Mouse (Mus musculus) heart, embryonic 16.5 days (tissue): Measurements from ENCODE around the gene Nploc4. TPM values are rescaled to one million over a fixed set of nuclear protein-coding genes. Genes with fewer than 3 reads are reported as not detected.

ENCODE experiments used
- ATAC-seq: fragments of 200-750 bp; cut with Nextera tagmentation; replicated peaks from 2 replicates; pipeline ENCODE4 v1.8.0; 2017; ENCODE audit warnings: moderate number of reproducible peaks; ENCODE audit not compliant: insufficient read depth, low FRiP score; ENCODE audit errors: extremely low read depth
- H3K27ac ChIP-seq: fragments of 300-500 bp; sonication (generic); 2 replicates; pipeline ENCODE4 v1.5.1; 2014; ENCODE audit warnings: mild to moderate bottlenecking, low read length, control low read depth, moderate library complexity
- H3K27me3 ChIP-seq: fragments of 300-500 bp; sonication (generic); 2 replicates; pipeline ENCODE4 v1.6.1; 2014; ENCODE audit warnings: low read length, mixed read lengths; ENCODE audit not compliant: control insufficient read depth, insufficient read depth
- H3K36me3 ChIP-seq: fragments of 300-500 bp; sonication (generic); 2 replicates; pipeline ENCODE4 v1.6.1; 2014; ENCODE audit not compliant: control insufficient read depth, insufficient read depth
- H3K4me1 ChIP-seq: fragments of 300-500 bp; sonication (generic); 2 replicates; pipeline ENCODE4 v1.6.1; 2014; ENCODE audit warnings: low read length, mixed read lengths; ENCODE audit not compliant: control insufficient read depth, insufficient read depth
- H3K4me2 ChIP-seq: fragments of 300-500 bp; sonication (generic); 2 replicates; pipeline ENCODE4 v1.6.1; 2014; ENCODE audit warnings: low read depth, mild to moderate bottlenecking, control low read depth, low read length
- H3K4me3 ChIP-seq: fragments of 300-500 bp; sonication (generic); 2 replicates; pipeline ENCODE4 v1.5.1; 2014; ENCODE audit warnings: mild to moderate bottlenecking, control low read depth, low read length
- H3K9ac ChIP-seq: fragments of 300-500 bp; sonication (generic); 2 replicates; pipeline ENCODE4 v1.6.1; 2014; ENCODE audit warnings: low read length, control low read depth
- H3K9me3 ChIP-seq: fragments of 300-500 bp; sonication (generic); replicated peaks from 2 replicates; pipeline ENCODE4 v1.6.1; 2016; ENCODE audit warnings: low read length; ENCODE audit not compliant: control insufficient read depth
- WGBS: fragments of 180-500 bp; shearing (Covaris S2); extraction: QIAGEN DNeasy Blood & Tissue Kit; methylation state at CpG from one replicate; pipeline ENCODE4 v1.1.7; 2014; 5-methylcytosine and 5-hydroxymethylcytosine counted together
- polyA plus RNA-seq: library from polyadenylated mRNA; unstranded; fragments of >200 nt; fragmentation: Nextera tagmentation; extraction: Ambion mirVana; gene quantifications from 2 replicates; pipeline ENCODE4 v1.2.1, GENCODE M21; 2015

Nploc4 gene
- polyA plus RNA-seq, 1 experiment from 2014 or later = 26.7 TPM

- Histone ChIP-seq H3K27ac (no peak overlapping the region), H3K9me3 (no peaks in the 10 kb centered on the region), H3K4me3 (no peak overlapping the region), H3K4me2 (no peak overlapping the region), H3K27me3 (no peaks in the 10 kb centered on the region), H3K36me3 (no peaks in the 10 kb centered on the region), H3K9ac (no peak overlapping the region), H3K4me1 (peaks cover 5% of the 10 kb centered on the region)
- WGBS = 46% methylated on average over 3 of the region's 3 CpGs
- ATAC-seq = no peak
Measured at GRCm38 (mm10) chr11:120452246-120452645, 14.7 kb upstream of the Nploc4 start.

DNA sequence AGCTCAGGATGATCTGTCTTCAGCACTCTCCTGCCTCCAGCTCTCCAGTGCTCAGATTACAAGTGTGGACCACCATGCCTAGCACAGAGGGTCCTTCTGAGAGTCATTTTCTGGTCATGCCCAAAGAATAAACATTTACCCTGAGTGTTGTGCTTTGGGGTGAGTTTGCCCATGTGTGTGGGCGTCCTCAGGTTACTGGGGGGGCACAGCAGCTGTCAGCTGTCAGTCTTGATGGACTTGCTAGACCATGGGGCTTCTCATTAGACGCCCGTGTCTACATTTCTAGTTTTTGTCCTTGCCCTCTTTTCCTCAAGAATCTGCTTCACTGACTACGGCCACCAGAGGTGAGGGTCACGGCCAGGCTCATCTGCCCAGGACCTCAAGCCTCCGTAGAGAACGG lies 9.7 kb upstream of the Nploc4 start:
- H3K27me3 ChIP-seq = no peaks in the 10 kb centered on the region
- no peak overlapping the region for H3K4me2 ChIP-seq
- WGBS = 78% methylated on average over 7 of the region's 7 CpGs
- H3K9ac ChIP-seq = no peak overlapping the region
- H3K9me3 ChIP-seq = no peaks in the 10 kb centered on the region
- no peaks in the 10 kb centered on the region for H3K4me1 ChIP-seq
- ATAC-seq = no peak
- no peak overlapping the region for H3K27ac ChIP-seq
- H3K36me3 ChIP-seq = no peaks in the 10 kb centered on the region
- H3K4me3 ChIP-seq = no peak overlapping the region

DNA sequence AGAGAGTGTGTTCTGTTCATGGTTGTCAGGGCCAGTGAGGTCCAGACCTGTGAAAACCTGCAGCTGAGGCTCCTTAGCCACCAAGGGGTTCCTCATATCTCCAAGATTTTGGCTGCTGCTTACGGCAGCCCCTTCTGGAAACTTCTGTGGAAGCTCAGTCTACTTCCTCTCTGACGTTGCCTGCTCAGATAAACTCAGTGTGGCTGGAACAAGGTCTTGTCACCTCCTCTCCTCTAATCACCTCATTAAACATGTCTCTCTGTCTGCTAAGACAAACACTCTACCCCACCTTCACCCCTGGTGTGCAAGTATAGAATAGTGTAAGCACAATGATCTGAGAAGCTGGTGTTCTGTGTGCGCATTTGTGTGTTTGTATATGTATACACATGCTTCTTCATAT lies 8.0 kb upstream of the Nploc4 start:
- Histone ChIP-seq H3K4me3 (no peak overlapping the region), H3K9me3 (no peaks in the 10 kb centered on the region), H3K27ac (no peak overlapping the region), H3K9ac (no peak overlapping the region), H3K36me3 (no peaks in the 10 kb centered on the region), H3K4me2 (no peak overlapping the region), H3K27me3 (no peaks in the 10 kb centered on the region), H3K4me1 (no peaks in the 10 kb centered on the region)
- no peak for ATAC-seq
- 50% methylated on average over 3 of the region's 3 CpGs for WGBS

DNA sequence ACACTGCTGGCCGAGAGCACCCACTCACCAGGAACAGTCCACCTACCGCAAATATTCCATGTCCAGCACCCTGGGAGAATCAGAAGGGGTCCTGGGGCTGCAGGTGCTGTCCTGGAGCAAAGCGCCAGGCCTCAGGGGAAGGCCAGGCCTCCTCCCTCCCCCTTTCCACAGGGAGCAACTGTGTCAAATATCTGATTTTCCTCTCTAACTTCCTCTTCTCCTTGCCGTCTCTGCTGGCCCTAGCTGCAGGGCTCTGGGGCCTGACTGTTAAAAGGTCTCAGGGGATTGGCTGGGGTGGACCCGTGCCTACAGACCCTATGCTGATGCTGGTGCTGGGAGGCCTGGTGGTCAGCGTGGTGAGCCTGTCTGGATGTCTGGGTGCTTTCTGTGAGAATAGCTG lies 6.6 kb upstream of the Nploc4 start:
- H3K4me3 ChIP-seq = no peak overlapping the region
- H3K4me1 ChIP-seq = no peaks in the 10 kb centered on the region
- ATAC-seq = no peak
- H3K9ac ChIP-seq = no peak overlapping the region
- H3K9me3 ChIP-seq = no peaks in the 10 kb centered on the region
- no peak overlapping the region for H3K27ac ChIP-seq
- no peak overlapping the region for H3K4me2 ChIP-seq
- 64% methylated on average over 6 of the region's 6 CpGs for WGBS
- no peaks in the 10 kb centered on the region for H3K27me3 ChIP-seq
- no peaks in the 10 kb centered on the region for H3K36me3 ChIP-seq

- ATAC-seq = no peak
Measured at GRCm38 (mm10) chr11:120442765-120443280, 5.3 kb upstream of the Nploc4 start.

DNA sequence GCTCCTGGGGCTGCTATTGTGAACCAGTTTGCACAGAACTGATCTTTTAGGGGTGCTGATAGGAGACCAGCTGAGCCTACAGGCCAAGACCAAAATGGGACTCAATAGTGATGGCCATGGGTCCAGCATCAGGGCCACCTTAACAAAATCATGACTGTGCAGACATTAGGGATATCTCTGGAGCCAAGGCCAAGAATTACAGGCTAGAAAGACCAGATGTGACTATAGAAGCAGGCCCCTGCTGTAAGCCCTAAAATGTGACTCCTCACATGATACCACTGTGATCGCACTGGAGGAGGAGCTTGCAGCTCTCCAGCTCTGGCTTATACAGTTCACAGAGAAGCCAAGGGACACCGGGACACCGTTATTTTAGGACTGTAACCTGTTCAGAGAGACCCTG lies 4.8 kb upstream of the Nploc4 start, which contains the start of gene Tspan10:
TSS of gene Tspan10 (plus strand) at position 301 of the 400 bp plus-strand sequence.
- no peaks in the 10 kb centered on the region for H3K36me3 ChIP-seq
- H3K9me3 ChIP-seq = no peaks in the 10 kb centered on the region
- no peak within 1 kb of the TSS for H3K9ac ChIP-seq
- 82% methylated on average over 3 of the region's 3 CpGs for WGBS
- H3K4me1 ChIP-seq = no peaks in the 10 kb centered on the region
- H3K4me3 ChIP-seq = no peak within 1 kb of the TSS
- ATAC-seq = no peak
- H3K27ac ChIP-seq = no peak within 1 kb of the TSS
- H3K27me3 ChIP-seq = no peaks in the 10 kb centered on the region
- no peak within 1 kb of the TSS for H3K4me2 ChIP-seq

More at GRCm38 (mm10) chr11:120442765-120443280, 5.3 kb upstream of the Nploc4 start:
- H3K9ac ChIP-seq = no peak overlapping the region
- H3K36me3 ChIP-seq = no peaks in the 10 kb centered on the region
- H3K4me1 ChIP-seq = no peaks in the 10 kb centered on the region
- WGBS = 88% methylated on average over 3 of the region's 3 CpGs
- no peak overlapping the region for H3K4me2 ChIP-seq
- no peak overlapping the region for H3K4me3 ChIP-seq
- H3K27ac ChIP-seq = no peak overlapping the region
- H3K27me3 ChIP-seq = no peaks in the 10 kb centered on the region
- no peaks in the 10 kb centered on the region for H3K9me3 ChIP-seq

GRCm38 (mm10) chr11:120437857-120438385 lies 413 bp upstream of the Nploc4 start:
- Histone ChIP-seq H3K4me1 (peaks cover 11% of the 10 kb centered on the region), H3K36me3 (peaks cover 10% of the 10 kb centered on the region), H3K27ac (peak overlapping the region; percentile 81), H3K4me3 (peak overlapping the region; percentile 98), H3K9me3 (no peaks in the 10 kb centered on the region), H3K9ac (peak overlapping the region; percentile 96), H3K27me3 (no peaks in the 10 kb centered on the region), H3K4me2 (peak overlapping the region; percentile 81)
- no peak for ATAC-seq
- 24% methylated on average over 12 of the region's 12 CpGs for WGBS

GRCm38 (mm10) chr11:120426727-120427126 lies 10.8 kb downstream of the Nploc4 start:
- H3K4me2 ChIP-seq = no peak overlapping the region
- H3K9ac ChIP-seq = no peak overlapping the region
- peaks cover 6% of the 10 kb centered on the region for H3K4me1 ChIP-seq
- no peak overlapping the region for H3K27ac ChIP-seq
- H3K4me3 ChIP-seq = no peak overlapping the region
- no peaks in the 10 kb centered on the region for H3K9me3 ChIP-seq
- WGBS = 94% methylated on average over 3 of the region's 3 CpGs
- H3K36me3 ChIP-seq = peaks cover 49% of the 10 kb centered on the region
- no peaks in the 10 kb centered on the region for H3K27me3 ChIP-seq
- no peak for ATAC-seq

GRCm38 (mm10) chr11:120423569-120424295 lies 13.8 kb downstream of the Nploc4 start:
- Histone ChIP-seq H3K9ac (no peak overlapping the region; the same call in 1 of the 2 replicates), H3K4me1 (peaks cover 6% of the 10 kb centered on the region), H3K27me3 (no peaks in the 10 kb centered on the region), H3K9me3 (no peaks in the 10 kb centered on the region), H3K4me2 (no peak overlapping the region), H3K27ac (peak overlapping the region; percentile 67), H3K36me3 (peaks cover 52% of the 10 kb centered on the region), H3K4me3 (no peak overlapping the region)
- WGBS = 68% methylated on average over 9 of the region's 9 CpGs
- 0 out of 2 replicates have a peak, but pooled peaks have one; percentile 32 for ATAC-seq
